Mouse (Mus musculus): ENCODE data around the gene Aif1.

DNA sequence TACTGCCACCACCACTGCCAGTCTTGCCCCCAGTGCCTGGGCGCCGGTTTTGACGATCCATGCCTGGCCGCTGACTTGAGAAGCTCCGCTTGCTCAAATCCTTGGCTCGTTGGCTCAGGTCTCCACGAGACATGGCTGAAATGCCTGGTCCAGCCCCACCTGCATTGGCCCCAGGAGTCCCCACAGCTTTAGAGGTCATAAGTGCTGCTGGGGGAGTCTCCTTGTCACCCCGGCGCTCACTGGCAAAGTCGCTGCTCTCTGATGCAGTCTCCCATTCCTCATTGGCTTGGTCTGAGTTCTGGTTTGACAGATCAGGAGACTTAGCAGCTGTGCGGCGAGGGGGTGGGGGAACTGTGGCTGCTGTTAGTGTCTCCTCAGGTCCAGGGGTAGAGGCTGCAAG lies 20.4 kb downstream of the Aif1 start:
- TF ChIP-seq GATA1 (IDR thresholded peaks at IDR 0.05; ENCODE audit: borderline replicate concordance, low read length) (no peak), FLI1 (IDR thresholded peaks at IDR 0.05; ENCODE audit: low read length) (no peak)

All from megakaryocyte, embryonic 14.5 days (primary cell).